Mouse (Mus musculus) gastrocnemius, adult 2 months (tissue): ENCODE measurements at regions not wholly inside any gene's neighbourhood (a gene's known extent, or its start where the extent isn't known, plus 50 kb on each side); places are given as distances from the start of the nearest gene placed in this dataset.

Experiments used
- DNase-seq: peaks from one replicate; pipeline ENCODE4 v3.0.0; 2022
- H3K27ac ChIP-seq: fragments of 200-600 bp; 2 replicates; pipeline ENCODE4 v1.8.1; 2022; ENCODE audit warnings: mild to moderate bottlenecking
- H3K4me3 ChIP-seq: fragments of 200-600 bp; 2 replicates; pipeline ENCODE4 v1.8.1; 2022; ENCODE audit warnings: mild to moderate bottlenecking, moderate library complexity
- CTCF ChIP-seq: fragments of 200-600 bp; IDR thresholded peaks from 2 replicates; pipeline ENCODE4 v1.8.1; 2022; ENCODE audit warnings: antibody characterized with exemption, mild to moderate bottlenecking, moderate library complexity
- intact Hi-C: fragments of 180-260 bp; cut with DNase I; formaldehyde crosslinking; loops from one replicate; pipeline ENCODE4 v1.15.1; 2025

DNA sequence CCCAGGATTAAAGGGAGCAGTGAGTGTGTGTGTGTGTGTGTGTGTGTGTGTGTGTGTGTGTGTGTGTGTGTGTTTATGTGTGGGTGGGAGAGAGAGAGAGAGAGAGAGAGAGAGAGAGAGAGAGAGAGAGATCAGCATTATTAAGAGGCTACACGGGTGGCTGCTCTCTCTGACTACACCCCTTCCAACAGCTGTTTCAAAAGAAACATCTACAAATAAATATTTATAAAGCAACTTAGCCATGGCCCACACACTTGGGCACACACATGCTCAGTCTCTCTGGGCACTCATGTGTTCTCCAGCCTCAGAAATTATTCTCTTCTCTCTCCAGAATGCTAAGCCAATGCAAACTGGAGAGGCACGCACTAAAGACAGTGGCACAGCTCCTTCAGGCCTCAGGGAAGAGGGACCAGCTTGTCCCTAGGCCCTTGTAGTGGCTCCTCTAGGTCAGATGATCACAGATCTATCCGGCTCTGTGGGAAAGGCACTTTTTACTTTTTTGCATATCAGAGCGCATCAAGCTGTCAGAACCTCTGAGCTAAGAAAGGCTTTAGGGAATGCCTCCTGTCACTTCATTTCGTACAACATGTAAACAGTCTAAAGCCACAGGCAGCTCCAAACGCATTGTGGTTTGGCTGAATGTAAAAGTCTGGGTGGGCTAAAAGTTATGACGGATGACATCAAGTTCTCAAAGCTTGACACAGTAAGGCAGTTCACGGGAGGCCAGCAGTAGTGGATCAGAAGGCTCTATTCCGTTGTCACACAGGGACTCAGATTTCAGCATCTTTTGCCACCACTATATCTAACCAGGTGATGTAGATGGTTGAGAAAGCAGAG lies 233.8 kb upstream of the Ncam1 start:
- TF ChIP-seq CTCF, result no peak
- H3K4me3 ChIP-seq, result no peak overlapping the region
- intact Hi-C loops, result no loop called here
- no peak for DNase-seq
- no peak overlapping the region for H3K27ac ChIP-seq

GRCm38 (mm10) chr9:50031318-50031717 lies 232.6 kb upstream of the Ncam1 start:
- intact Hi-C loops, result no loop called here
- no peak for DNase-seq
- no peak for TF ChIP-seq CTCF
- Histone ChIP-seq H3K4me3 (no peak overlapping the region), H3K27ac (no peak overlapping the region)

GRCm38 (mm10) chr9:50029030-50029429 lies 230.3 kb upstream of the Ncam1 start:
- no peak for TF ChIP-seq CTCF
- H3K4me3 ChIP-seq, result no peak overlapping the region
- no peak overlapping the region for H3K27ac ChIP-seq
- no peak for DNase-seq
- intact Hi-C loops, result no loop called here

DNA sequence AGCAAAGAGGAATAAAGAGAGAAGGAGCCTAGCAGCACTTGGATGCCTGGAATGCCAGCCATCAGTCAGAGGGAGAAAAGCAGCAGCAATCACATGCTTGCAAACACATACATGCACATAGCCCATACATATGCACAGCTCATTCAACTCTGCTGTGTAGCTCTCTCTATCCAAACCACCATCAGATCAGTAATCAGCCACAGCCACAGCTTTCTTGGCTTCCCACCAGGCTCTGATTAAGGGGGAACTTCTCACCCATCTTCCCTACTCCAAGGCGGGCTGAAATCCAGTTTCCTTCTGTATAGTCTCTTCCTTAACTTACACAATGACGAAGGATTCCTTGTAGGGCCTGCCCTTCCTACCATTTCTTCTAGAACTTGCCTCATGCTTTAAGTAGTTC lies 229.8 kb upstream of the Ncam1 start:
- intact Hi-C loops, result no loop called here
- TF ChIP-seq CTCF, result no peak
- Histone ChIP-seq H3K27ac (no peak overlapping the region), H3K4me3 (no peak overlapping the region)
- no peak for DNase-seq

DNA sequence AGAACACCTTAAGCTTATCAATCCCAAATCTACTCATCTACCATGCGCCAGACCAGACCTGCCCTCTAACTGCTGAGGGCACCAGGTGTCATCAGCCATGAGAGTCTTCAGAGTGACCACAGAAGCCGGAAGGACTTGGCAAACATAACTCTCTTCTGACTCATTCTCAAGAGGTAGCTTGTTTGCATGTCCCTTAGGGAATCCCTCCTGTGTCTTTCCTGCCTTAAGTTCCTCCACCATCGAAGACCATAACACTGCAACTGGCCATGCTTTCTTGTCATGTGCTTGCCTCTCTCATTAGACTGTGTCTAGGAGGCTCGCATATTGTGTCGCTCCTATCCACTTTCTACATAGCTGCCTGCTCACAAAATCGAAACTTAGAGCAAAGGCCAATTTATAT lies 226.1 kb upstream of the Ncam1 start:
- intact Hi-C loops, result no loop called here
- DNase-seq, result no peak
- Histone ChIP-seq H3K4me3 (no peak overlapping the region), H3K27ac (no peak overlapping the region)
- TF ChIP-seq CTCF, result no peak

DNA sequence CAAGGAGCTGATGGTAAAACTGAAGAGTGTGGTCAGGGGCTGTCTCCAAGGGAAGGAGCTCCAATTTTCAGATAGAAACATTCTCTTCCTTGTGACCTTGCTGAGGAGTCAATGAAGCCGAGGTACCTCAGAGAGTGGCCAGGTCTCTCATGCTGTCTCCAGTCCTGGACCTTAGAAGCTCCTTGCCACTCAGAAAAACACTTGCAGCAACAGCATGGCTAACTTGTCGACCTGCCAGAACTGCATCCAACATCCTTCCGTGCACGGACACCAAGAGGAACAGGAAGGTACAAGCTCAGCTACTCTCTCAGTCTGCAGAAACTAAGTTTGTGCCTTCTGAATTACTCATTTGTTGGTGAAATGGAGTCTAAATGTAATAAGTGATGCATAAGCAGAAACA lies 214.9 kb upstream of the Ncam1 start:
- no peak overlapping the region for H3K27ac ChIP-seq
- no peak for DNase-seq
- H3K4me3 ChIP-seq, result no peak overlapping the region
- TF ChIP-seq CTCF, result no peak
- intact Hi-C loops, result no loop called here

DNA sequence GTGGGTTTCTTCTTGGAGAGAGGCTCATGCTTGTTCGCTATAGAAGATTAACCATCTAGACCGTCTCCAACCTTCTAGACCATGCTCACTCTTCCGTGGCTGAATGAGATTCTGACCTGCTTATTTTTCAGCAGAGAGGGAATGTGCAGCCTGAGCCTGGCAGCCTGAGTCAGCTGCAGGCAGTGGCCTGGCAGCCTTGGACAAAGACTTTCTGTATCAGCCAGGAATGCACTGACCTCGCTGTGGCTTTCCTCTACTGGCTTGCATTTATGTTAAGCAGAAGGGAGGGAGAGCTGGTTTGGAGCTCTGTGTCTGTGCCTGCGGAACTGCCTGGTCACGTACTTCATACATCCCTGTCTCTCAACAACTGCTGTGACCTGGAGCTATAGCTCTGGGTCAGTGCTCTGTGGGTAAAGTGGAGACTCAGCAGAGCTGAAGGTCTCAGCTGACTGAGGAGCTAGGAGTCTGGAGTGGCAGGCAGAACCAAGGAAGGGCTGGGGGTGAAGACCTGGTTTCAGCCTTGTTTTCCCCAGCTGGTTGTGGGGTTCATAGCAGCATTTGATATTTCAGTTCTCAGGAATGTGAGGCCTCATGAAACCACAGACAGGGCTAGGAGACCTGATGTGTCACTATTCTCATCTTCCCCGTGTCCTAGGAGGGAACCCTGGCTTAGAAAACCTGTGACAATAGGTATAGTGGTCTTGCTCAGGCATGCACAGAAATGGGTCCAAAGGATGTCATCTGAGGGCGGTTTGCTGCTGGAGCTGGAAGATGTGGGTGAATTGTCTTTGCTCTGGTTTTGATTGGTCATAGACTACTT lies 207.2 kb upstream of the Ncam1 start:
- Histone ChIP-seq H3K4me3 (no peak overlapping the region), H3K27ac (no peak overlapping the region)
- no peak for DNase-seq
- TF ChIP-seq CTCF, result no peak
- intact Hi-C loops, result no loop called here

DNA sequence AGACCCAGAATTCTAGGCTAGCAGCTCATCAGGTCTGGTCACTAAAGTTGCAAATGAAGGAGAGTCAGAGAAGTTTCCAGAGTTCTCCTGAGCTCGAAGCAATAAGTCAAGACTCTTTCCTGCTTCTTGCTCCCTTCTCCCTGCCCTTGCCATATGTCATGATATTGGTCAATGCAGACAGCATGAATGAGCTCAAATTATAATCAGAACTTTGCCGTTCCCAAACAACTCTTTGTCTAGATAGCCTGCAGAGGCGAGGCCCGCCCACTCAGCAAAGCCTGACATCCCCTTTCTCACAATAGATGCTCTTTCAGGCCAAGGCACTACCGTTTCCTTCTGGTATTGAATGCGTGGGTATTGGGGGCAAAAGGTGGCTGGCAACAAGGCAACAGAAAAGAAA lies 204.0 kb upstream of the Ncam1 start:
- TF ChIP-seq CTCF, result no peak
- no peak for DNase-seq
- intact Hi-C loops, result no loop called here
- Histone ChIP-seq H3K27ac (no peak overlapping the region), H3K4me3 (no peak overlapping the region)

DNA sequence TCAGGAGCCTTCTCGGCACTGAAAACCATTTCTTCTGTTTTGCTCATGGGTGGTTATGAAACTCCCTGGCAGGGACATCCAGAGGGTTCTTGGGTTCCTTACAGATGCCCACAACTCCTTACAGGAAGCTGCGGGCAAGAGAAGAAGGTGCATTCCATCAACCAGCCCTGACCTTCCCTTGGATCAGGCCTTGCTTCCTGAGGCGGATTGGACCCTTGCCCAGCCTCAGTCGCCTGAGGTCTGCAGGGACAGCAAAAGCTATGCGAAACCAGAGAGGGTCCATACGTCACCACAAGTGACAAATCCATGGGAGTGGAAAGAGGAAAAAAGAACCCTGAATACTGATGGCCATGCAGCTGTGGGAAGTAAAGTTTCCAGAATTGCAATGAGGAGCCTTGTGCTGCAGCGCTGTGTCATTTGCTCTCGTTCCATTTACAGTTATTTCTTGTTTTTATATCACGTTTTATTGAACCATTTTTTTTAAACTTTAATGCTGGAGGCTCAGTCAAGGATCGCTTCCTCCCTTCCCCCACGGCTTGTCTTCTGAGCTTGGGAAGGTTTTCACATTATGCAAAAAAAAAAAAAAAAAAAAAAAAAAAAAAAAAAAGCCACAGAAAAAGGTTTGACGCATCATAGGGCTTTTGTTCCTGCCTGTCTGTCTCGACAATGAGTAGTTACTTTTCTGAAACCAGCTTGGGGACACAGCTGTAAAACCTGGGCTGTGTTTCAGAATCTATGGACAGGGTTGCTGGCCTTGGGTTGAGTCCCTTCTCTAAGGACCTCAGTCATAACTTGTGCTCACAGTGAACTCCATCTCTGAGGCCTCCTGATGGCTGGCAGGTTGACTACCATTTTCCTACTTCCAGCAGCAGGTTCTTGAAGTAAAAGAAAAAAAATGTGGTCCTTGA lies 202.0 kb upstream of the Ncam1 start:
- Histone ChIP-seq H3K27ac (peak overlapping the region; percentile 46; the same call in 1 of the 2 replicates), H3K4me3 (no peak overlapping the region)
- TF ChIP-seq CTCF, result no peak
- intact Hi-C loops, result no loop called here
- DNase-seq, result peak; percentile 53

DNA sequence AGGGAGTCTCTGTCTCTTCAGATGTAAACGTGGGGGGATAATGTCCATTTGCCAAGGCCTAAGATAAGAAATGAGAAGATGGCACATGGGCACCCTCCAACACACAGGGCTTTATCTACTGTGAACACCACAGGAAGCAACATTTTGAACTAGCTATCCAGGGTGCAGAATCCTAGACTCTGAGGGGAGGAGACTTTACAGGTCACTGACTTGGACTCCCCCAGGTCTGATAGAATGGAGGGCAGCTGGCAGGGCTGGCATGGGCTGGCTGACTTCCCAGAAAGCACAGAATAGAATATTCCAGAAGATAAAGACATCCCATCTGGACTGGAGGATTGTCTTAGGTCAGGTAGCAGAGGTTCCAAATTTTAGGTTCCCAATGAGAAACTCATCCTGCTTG lies 201.2 kb upstream of the Ncam1 start:
- intact Hi-C loops, result no loop called here
- DNase-seq, result no peak
- Histone ChIP-seq H3K4me3 (no peak overlapping the region), H3K27ac (no peak overlapping the region)
- no peak for TF ChIP-seq CTCF

DNA sequence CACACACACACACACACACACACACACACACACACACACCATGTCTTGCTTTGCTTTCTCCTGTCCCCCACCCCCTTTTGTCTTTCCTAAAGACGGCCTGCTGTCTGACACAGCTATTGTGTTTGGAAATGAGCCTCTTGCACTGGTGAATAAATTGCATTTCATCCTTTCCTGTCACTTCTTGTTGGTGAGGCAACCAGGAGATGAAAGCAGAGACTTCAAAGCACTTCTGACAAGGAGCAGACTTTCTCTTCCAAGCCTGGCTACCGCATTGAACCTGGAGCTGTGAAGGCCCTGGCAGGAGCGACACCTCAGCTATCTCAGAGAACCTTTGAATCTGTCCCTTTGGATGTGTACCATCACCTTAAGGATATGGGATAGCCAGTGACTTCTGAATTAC lies 199.4 kb upstream of the Ncam1 start:
- DNase-seq, result no peak
- no peak for TF ChIP-seq CTCF
- intact Hi-C loops, result no loop called here
- H3K27ac ChIP-seq, result no peak overlapping the region
- H3K4me3 ChIP-seq, result no peak overlapping the region

DNA sequence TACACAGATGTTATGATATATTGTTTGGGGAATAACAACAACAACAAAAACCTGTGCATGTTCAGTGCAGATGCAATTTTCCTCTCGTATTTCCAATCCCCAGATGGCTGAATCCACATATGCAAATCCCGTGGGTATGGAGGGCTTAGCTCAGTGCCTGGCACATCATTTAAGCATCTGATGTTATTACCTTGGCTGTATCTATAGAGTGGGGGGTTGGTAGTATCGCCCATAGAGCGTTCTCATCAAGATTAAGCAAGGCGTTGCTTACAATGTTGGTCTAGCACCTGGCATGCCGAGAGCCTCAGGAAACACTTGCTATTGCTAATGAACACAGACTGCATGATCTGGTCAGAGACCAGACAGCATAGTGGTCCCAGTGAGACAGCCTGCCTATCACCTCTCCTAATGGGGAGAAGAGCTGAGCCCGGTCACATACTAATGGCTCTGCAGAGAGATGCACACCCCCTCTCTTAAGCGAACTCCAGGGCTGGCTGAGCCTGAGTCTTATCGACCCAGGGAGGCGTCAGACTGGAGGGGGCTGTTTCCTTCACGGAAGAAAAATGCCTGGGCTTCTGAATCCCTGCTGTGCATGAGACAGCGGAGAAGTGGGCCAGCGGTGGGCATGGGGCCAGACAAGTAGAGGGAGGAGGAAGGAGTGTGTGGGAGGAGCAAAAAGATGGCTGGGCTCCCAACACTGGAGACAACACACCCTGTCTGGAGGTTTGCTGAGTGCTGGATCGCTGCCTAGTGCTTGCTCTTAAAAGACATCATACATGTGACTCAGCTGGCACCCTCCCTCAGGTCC lies 190.9 kb upstream of the Ncam1 start:
- DNase-seq, result peak; percentile 89
- intact Hi-C loops, result no loop called here
- Histone ChIP-seq H3K27ac (no peak overlapping the region), H3K4me3 (peak overlapping the region; percentile 1; the same call in 1 of the 2 replicates)
- no peak for TF ChIP-seq CTCF
